Mouse (Mus musculus) testis, adult 2 months (tissue): ENCODE measurements around the gene Ypel2. TPM values are rescaled to one million over a fixed set of nuclear protein-coding genes. Genes with fewer than 3 reads are reported as not detected.

Experiments used
- H3K27ac ChIP-seq: fragments of 200-500 bp; 2 replicates; pipeline ENCODE4 v1.5.1; 2012; ENCODE audit warnings: low read depth, low read length; ENCODE audit not compliant: control insufficient read depth, insufficient read depth
- H3K27me3 ChIP-seq: fragments of 200-500 bp; 2 replicates; pipeline ENCODE4 v1.6.1; 2012; ENCODE audit warnings: mild to moderate bottlenecking, low read length, moderate library complexity; ENCODE audit not compliant: control insufficient read depth, insufficient read depth
- H3K36me3 ChIP-seq: fragments of 200-500 bp; 2 replicates; pipeline ENCODE4 v1.6.1; 2012; ENCODE audit warnings: mild to moderate bottlenecking, low read length; ENCODE audit not compliant: control insufficient read depth, insufficient read depth
- H3K4me1 ChIP-seq: fragments of 200-500 bp; 2 replicates; pipeline ENCODE4 v1.6.1; 2012; ENCODE audit warnings: low read length; ENCODE audit not compliant: control insufficient read depth, insufficient read depth
- H3K4me3 ChIP-seq: fragments of 200-500 bp; 2 replicates; pipeline ENCODE4 v1.5.1; 2012; ENCODE audit warnings: low read depth, mild to moderate bottlenecking, low read length, moderate library complexity, mixed read lengths; ENCODE audit not compliant: control insufficient read depth
- CTCF ChIP-seq: fragments of 200-500 bp; IDR thresholded peaks from 2 replicates; pipeline ENCODE4 v1.5.1; 2012; ENCODE audit warnings: low read depth, mild to moderate bottlenecking, inconsistent platforms, low read length, moderate library complexity; ENCODE audit not compliant: control insufficient read depth, insufficient read depth, insufficient replicate concordance
- POLR2A ChIP-seq: fragments of 200-500 bp; IDR thresholded peaks from 2 replicates; pipeline ENCODE4 v1.6.1; 2012; ENCODE audit warnings: low read depth, mild to moderate bottlenecking, inconsistent platforms, low read length, moderate library complexity; ENCODE audit not compliant: control insufficient read depth
- polyA plus RNA-seq: library from polyadenylated mRNA; depleted of rRNA; stranded (reverse); fragments of >200 nt; gene quantifications from 2 replicates; pipeline ENCODE4 v1.2.3, GENCODE M21; 2012; rRNA removed

Ypel2 gene
- 1.2 and 1.5 TPM in 2 replicates for polyA plus RNA-seq

GRCm38 (mm10) chr11:86993041-86994037 is at the start of gene Ypel2:
Ypel2 (minus strand) TSS chr11:86993707.
- Histone ChIP-seq H3K27ac (peak within 1 kb of the TSS; percentile 65), H3K4me3 (peak within 1 kb of the TSS; percentile 91), H3K27me3 (no peaks in the 10 kb centered on the region), H3K4me1 (peaks cover 14% of the 10 kb centered on the region), H3K36me3 (no peaks in the 10 kb centered on the region)
- no peak for TF ChIP-seq CTCF
- 0 out of 2 replicates have a peak, but pooled peaks have one; percentile 11 for TF ChIP-seq POLR2A

- Histone ChIP-seq H3K27ac (no peak overlapping the region), H3K4me3 (no peak overlapping the region), H3K4me1 (no peaks in the 10 kb centered on the region), H3K36me3 (peaks cover 5% of the 10 kb centered on the region), H3K27me3 (no peaks in the 10 kb centered on the region)
- TF ChIP-seq CTCF (no peak), POLR2A (no peak)
These were observed 49.5 kb upstream of the Ypel2 start for GRCm38 (mm10) chr11:87043052-87043451.

GRCm38 (mm10) chr11:87039307-87039963 is 45.9 kb upstream of the Ypel2 start:
- Histone ChIP-seq H3K36me3 (peaks cover 1% of the 10 kb centered on the region; the same call in 1 of the 2 replicates), H3K4me1 (no peaks in the 10 kb centered on the region), H3K27ac (no peak overlapping the region), H3K4me3 (no peak overlapping the region), H3K27me3 (no peaks in the 10 kb centered on the region)
- no peak for TF ChIP-seq POLR2A

- Histone ChIP-seq H3K27ac (no peak overlapping the region), H3K4me3 (no peak overlapping the region), H3K4me1 (no peaks in the 10 kb centered on the region), H3K36me3 (no peaks in the 10 kb centered on the region; the same call in 1 of the 2 replicates), H3K27me3 (no peaks in the 10 kb centered on the region)
- TF ChIP-seq POLR2A, result no peak
- TF ChIP-seq CTCF, result peak; percentile 8; the same call in 1 of the 2 replicates
These were observed 42.7 kb upstream of the Ypel2 start for GRCm38 (mm10) chr11:87036180-87036579.

GRCm38 (mm10) chr11:87028212-87028611 is 34.7 kb upstream of the Ypel2 start:
- H3K4me1 ChIP-seq, result peaks cover 2% of the 10 kb centered on the region; the same call in 1 of the 2 replicates
- H3K36me3 ChIP-seq, result no peaks in the 10 kb centered on the region
- H3K4me3 ChIP-seq, result no peak overlapping the region
- TF ChIP-seq CTCF (no peak), POLR2A (no peak)
- H3K27ac ChIP-seq, result no peak overlapping the region
- H3K27me3 ChIP-seq, result no peaks in the 10 kb centered on the region

GRCm38 (mm10) chr11:87026096-87026875 is 32.8 kb upstream of the Ypel2 start:
- H3K4me3 ChIP-seq, result no peak overlapping the region
- H3K4me1 ChIP-seq, result peaks cover 2% of the 10 kb centered on the region; the same call in 1 of the 2 replicates
- H3K27me3 ChIP-seq, result no peaks in the 10 kb centered on the region
- no peak overlapping the region for H3K27ac ChIP-seq
- H3K36me3 ChIP-seq, result no peaks in the 10 kb centered on the region
- TF ChIP-seq CTCF, result no peak
- TF ChIP-seq POLR2A, result no peak
